Mouse (Mus musculus) liver, embryonic 14.5 days (tissue): ENCODE measurements around the gene Cntd1.

ENCODE experiments used
- CTCF ChIP-seq: IDR thresholded peaks from 2 replicates; pipeline ENCODE4 v1.5.1; 2016; ENCODE audit warnings: antibody characterized with exemption, low read depth, control low read depth
- EP300 ChIP-seq: IDR thresholded peaks from 2 replicates; pipeline ENCODE4 v1.6.1; 2016; ENCODE audit warnings: antibody characterized with exemption, low read depth

DNA sequence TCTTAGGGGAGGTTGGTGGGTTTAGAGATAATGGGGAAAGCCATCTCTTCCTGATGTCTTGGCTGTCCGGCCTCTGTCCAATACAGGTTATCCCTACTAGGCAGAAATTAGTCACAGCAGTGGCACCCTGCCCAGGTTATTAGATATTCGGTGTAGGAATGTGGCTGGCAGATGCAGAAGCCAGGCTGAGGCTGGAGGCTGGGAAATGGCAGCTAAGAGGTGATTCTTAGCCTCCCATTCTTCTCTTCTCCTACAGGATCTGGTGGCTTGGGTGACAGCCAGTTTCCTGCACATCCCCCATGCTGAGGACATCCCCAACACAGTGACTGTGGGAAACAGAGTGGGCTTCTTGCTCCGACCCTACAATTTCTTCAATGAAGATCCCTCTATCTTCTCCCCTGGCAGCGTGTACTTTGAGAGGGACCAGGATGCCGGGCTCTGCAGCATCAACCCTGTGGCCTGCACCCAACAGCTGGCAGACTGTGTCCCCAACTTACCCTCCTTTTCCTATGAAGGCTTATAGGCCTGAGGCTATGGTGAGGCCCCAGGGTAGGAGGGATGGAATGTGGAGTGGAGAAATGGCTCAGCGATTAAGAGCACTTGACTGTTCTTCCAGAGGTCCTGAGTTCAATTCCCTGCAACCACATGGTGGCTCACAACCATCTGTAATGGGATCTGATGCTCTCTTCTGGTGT is 50.3 kb downstream of the Cntd1 start:
- TF ChIP-seq CTCF, result no peak
- no peak for TF ChIP-seq EP300
